Mouse (Mus musculus): ENCODE measurements around the gene Tnip2. TPM values are rescaled to one million over a fixed set of nuclear protein-coding genes. Genes with fewer than 3 reads are reported as not detected.

The Tnip2 gene
- polyA plus RNA-seq, 1 experiment from 2014 or later: 3.6 TPM

DNA sequence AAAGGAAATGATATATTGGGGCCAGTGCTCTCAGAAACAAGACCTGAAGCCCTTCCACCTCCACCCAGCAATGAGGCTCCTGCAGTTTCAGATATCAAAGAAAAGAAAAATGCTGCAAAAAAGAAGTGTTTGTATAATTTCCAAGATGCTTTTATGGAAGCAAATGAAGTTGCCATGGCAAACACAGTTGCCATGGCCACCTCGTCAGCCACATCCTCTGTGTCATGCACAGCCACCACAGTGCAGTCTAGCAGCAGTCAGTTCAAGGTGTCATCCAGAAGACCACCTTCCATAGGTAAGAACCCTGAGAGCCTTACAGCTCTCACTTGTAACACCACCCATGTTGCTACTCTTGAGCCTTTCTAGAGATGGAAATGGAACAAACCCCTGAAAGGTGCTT lies 54.8 kb downstream of the Tnip2 start:
- Histone ChIP-seq H3K36me3 (ENCODE audit: control insufficient read depth, insufficient read depth, low read length) (peaks cover 82% of the 10 kb centered on the region), H3K27me3 (replicated peaks; ENCODE audit: control insufficient read depth, insufficient read depth, low read length) (no peaks in the 10 kb centered on the region), H3K27ac (ENCODE audit: low read depth, low read length) (no peak overlapping the region), H3K4me3 (ENCODE audit: low read depth, low read length) (no peak overlapping the region), H3K9me3 (replicated peaks; ENCODE audit: control insufficient read depth, low read length) (no peaks in the 10 kb centered on the region), H3K4me1 (ENCODE audit: control insufficient read depth, insufficient read depth, low read length) (no peaks in the 10 kb centered on the region), H3K4me2 (ENCODE audit: low read length) (no peak overlapping the region), H3K9ac (ENCODE audit: low read length) (no peak overlapping the region)
- DNase-seq (ENCODE audit: low spot score) (peak; percentile 4), ATAC-seq (no peak)
- 75% methylated on average over 1 of the region's 1 CpGs for WGBS

DNA sequence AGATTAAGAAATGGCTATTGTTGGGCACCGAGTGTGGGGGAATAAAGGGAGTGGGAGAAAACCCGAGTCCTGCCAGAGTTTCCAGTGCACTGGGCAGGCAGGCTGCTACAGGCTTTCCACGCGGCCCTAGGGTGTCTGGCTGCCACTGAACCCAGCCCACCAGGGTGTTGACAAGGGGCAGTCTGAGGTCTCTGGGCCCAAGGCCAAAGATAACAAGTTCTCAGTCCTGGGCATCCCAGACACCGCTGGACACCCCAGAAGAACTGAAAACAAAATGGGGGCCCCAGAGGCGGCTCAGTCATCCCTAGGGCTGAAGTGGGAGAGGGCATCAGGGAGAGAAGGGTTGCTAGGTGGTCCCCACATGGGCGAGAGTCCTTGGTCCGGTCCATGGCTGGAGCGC lies 67.6 kb downstream of the Tnip2 start:
- H3K4me1 ChIP-seq (ENCODE audit: control insufficient read depth, insufficient read depth, low read length): no peaks in the 10 kb centered on the region
- H3K27ac ChIP-seq (ENCODE audit: low read depth, low read length): no peak overlapping the region
- DNase-seq (ENCODE audit: low spot score) (no peak), ATAC-seq (no peak)
- H3K4me3 ChIP-seq (ENCODE audit: low read depth, low read length): no peak overlapping the region
- no peaks in the 10 kb centered on the region for H3K27me3 ChIP-seq (replicated peaks; ENCODE audit: control insufficient read depth, insufficient read depth, low read length)
- 89% methylated on average over 9 of the region's 9 CpGs for WGBS
- H3K36me3 ChIP-seq (ENCODE audit: control insufficient read depth, insufficient read depth, low read length): peaks cover 71% of the 10 kb centered on the region
- no peak overlapping the region for H3K9ac ChIP-seq (ENCODE audit: low read length)
- H3K4me2 ChIP-seq (ENCODE audit: low read length): no peak overlapping the region
- H3K9me3 ChIP-seq (replicated peaks; ENCODE audit: control insufficient read depth, low read length): no peaks in the 10 kb centered on the region

Other genes starting within 250 kb of the Tnip2 start
- 1.4 and 2.2 TPM in 2 replicates for gene Zfyve28, start 225.5 kb downstream of the Tnip2 start, polyA plus RNA-seq (2014; fragmentation: Nextera tagmentation; extraction: Ambion mirVana)
- 0.10 TPM in 1 of 2 replicates, not detected in the other for gene Cfap99, start 225.4 kb downstream of the Tnip2 start, polyA plus RNA-seq (2014; fragmentation: Nextera tagmentation; extraction: Ambion mirVana)
- 162 and 165 TPM in 2 replicates for gene Rnf4, start 177.7 kb downstream of the Tnip2 start, polyA plus RNA-seq (2014; fragmentation: Nextera tagmentation; extraction: Ambion mirVana)
- 16.4 and 16.9 TPM in 2 replicates for gene Fam193a, start 144.1 kb downstream of the Tnip2 start, polyA plus RNA-seq (2014; fragmentation: Nextera tagmentation; extraction: Ambion mirVana)
- gene Sh3bp2, start 11.8 kb upstream of the Tnip2 start, polyA plus RNA-seq (2014; fragmentation: Nextera tagmentation; extraction: Ambion mirVana): 18.8 and 27.8 TPM in 2 replicates
- 166 and 196 TPM in 2 replicates for gene Add1, start 59.7 kb upstream of the Tnip2 start, polyA plus RNA-seq (2014; fragmentation: Nextera tagmentation; extraction: Ambion mirVana)
- 72.8 and 84.8 TPM in 2 replicates for gene Mfsd10, start 123.2 kb upstream of the Tnip2 start, polyA plus RNA-seq (2014; fragmentation: Nextera tagmentation; extraction: Ambion mirVana)
- 23.5 and 24.2 TPM in 2 replicates for gene Nop14, start 146.2 kb upstream of the Tnip2 start, polyA plus RNA-seq (2014; fragmentation: Nextera tagmentation; extraction: Ambion mirVana)
- gene Grk4, start 146.4 kb upstream of the Tnip2 start, polyA plus RNA-seq (2014; fragmentation: Nextera tagmentation; extraction: Ambion mirVana): 1.2 TPM in 2 replicates
- 7.9 and 11.6 TPM in 2 replicates for gene Htt, start 247.7 kb upstream of the Tnip2 start, polyA plus RNA-seq (2014; fragmentation: Nextera tagmentation; extraction: Ambion mirVana)